Mouse (Mus musculus): Measurements from ENCODE around the gene Spef2.
A peak's percentile ranks its signal among the peaks of the same experiment; 100 is the strongest.
"Not testable (repeated sequence)": the region's sequence is repeated elsewhere in the genome, so short reads cannot be mapped to it uniquely, and the experiment has no call there.

The Spef2 gene

GRCm38 (mm10) chr15:9668575-9668974, 80.1 kb downstream of the Spef2 start:
- no peak for DNase-seq

DNA sequence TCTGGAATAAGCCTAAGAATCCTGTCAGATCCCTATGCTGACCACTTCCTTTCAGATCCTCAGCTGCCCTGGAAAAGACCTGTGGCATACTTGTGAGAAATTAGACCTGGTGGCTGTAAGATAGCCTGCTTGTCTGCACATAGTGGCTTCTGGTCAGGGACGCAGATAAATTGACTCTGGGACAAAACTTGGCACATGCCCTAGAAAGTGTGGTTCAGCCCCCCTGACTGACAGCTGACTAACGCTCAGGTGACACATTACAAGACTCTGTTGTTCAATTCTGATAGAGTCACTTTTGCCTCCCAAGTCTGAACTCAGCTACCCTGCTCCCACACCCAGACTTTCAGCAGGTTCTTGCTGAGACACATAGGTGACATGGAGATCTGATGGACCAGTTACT, 83.7 kb downstream of the Spef2 start:
- DNase-seq: not testable (repeated sequence)

DNA sequence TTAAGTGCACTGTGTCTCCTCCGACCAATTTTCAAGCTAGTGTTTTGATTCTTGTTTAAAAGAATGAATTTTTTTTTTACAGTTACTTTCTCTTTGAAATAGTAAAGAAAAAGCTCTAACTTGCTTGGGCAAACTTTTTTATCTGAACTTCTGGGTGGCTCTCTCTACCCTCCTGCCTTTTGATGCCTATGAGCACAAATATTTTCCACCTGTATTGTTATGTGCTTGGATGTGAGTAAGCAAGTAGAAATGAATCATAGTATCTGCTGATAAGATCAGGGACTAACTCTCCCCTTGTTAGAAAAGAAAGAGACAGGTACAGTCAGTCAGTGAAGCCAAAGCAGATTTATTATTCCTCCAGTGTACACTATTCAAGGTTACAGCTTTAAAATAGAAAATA, 87.5 kb downstream of the Spef2 start:
- no peak for DNase-seq

GRCm38 (mm10) chr15:9634471-9634870, 114.2 kb downstream of the Spef2 start:
- DNase-seq: no peak

DNA sequence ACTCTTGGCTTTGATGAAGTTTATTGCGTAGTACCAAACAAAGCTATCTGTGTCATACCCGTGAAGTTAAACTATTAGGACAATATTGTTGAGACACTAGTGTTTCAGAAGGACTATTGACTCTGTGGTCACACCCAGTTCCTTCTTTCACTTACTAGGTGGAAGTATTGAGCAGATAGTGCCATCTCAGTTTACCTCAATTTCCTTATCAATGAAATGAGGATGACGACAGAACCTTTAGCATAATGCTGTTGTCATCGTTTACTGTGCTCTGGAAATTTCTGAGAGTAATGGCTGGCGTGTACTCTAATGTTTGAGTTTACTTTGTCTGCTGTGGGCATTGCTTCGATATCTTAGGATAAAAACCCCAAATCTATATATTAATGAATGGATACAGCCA, 117.0 kb downstream of the Spef2 start:
- DNase-seq: no peak

- no peak for DNase-seq
Measured at GRCm38 (mm10) chr15:9629660-9630059, 119.0 kb downstream of the Spef2 start.

GRCm38 (mm10) chr15:9624619-9625018, 124.0 kb downstream of the Spef2 start:
- no peak for DNase-seq

- DNase-seq: peak; percentile 25 to 37
Measured at GRCm38 (mm10) chr15:9608177-9608576, 140.5 kb downstream of the Spef2 start.

GRCm38 (mm10) chr15:9600088-9600455, 148.6 kb downstream of the Spef2 start:
- DNase-seq: no peak

- no peak for DNase-seq
Measured at GRCm38 (mm10) chr15:9599382-9600087, 149.1 kb downstream of the Spef2 start.

- DNase-seq: no peak
Measured at GRCm38 (mm10) chr15:9596298-9597060, 152.2 kb downstream of the Spef2 start.

DNA sequence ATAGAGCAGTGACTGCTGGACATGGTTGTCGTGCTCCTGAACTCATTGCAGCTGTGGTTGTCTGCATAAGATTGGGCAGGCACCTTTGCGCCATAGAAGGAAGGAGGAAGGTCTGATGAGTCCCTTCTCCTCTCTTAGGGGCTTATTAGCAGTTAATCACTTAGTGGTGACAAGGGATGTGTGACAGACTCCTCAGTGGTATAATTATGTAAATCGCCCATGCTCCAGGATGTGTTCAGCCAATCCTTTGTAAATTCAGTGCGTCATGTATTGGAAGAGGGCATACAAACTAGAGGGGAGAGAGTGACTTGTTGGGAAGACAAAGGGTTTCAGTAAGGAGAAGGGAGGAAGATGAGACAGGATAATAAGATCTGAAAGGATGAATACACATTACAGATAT, 158.7 kb downstream of the Spef2 start:
- no peak for DNase-seq

GRCm38 (mm10) chr15:9580470-9581280, 168.0 kb downstream of the Spef2 start:
- peak; percentile 39 to 55 for DNase-seq

- no peak for DNase-seq
Measured at GRCm38 (mm10) chr15:9577303-9577702, 171.4 kb downstream of the Spef2 start.

GRCm38 (mm10) chr15:9574796-9575195, 173.9 kb downstream of the Spef2 start:
- no peak for DNase-seq

- peak; percentile 12 to 20 for DNase-seq
Measured at GRCm38 (mm10) chr15:9573361-9573760, 175.3 kb downstream of the Spef2 start.

DNA sequence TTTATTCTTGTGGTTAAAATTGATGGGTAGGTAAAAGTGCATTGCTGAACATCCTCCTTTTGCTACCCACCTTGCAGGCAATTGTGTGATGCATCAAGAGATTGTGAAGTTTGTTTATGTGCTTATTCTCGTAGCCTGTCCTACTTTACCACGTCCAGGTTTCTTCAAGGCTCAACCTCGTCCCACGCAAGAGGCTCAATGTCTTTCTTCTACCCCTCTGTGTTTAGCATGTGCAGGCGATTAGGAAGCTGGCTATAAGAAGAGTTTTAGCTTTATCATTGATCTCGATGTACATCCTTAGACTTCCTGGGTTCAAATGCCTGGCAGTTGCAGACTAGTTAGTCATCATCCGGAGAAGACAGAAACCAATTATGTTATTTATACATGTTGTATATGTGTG, 176.0 kb downstream of the Spef2 start:
- no peak for DNase-seq

DNA sequence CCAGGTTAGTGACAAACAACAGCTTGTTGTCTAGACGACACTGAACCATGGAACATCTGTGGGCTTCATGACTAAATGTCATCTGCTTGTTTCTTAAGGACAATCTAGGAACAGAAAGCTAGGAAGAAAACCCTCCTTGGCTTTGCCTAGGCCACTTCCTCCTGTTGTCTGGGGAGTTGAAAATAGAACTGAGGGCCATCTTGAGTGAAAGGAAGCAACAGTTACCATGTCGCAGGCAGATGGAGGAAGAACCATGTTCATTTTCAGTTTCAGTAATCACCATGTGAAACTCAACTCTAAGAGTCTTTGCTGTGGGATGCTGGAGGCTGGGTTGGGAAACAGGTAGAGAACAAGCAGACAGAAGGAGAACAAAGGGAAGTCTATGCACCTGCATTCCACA, 176.8 kb downstream of the Spef2 start:
- no peak for DNase-seq

DNA sequence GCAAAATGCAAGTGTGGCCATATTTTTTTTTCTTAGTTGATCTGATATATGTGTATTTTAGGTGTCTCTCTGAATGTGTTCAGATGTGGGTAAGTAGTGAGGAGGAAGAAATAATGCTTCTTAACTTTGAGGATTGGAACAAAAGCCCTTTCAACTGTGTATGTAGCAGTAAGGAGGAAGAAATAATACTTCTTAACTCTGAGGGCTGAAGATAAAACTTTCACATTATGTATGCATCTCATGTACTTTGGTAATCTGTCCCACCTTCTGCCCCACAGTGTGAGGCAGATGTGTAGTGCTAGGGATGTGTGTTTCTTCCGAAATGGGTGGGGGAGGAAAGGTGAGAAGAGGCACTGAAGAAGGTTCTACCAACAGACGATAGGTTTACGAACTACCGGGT, 181.4 kb downstream of the Spef2 start:
- no peak for DNase-seq

DNA sequence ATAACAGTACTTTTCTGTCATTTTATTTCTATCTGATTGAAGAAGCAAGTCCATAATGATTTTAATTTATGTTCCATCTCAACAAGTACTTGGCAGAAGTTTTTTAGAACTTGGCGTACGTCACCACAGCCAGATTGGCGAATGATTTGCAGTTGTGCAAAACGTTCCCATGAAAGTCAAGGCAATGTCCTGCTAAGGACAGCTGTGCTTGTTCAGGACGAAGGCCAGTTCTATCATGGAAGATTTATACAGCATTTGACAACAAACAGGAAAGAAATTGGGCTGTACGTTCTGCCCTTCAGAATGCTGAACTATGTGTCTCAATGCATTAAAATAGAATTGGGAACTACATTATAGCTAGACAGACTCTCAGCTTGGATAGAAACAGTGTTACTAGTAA, 183.3 kb downstream of the Spef2 start:
- DNase-seq: no peak

GRCm38 (mm10) chr15:9564156-9564555, 184.5 kb downstream of the Spef2 start:
- DNase-seq: no peak

DNA sequence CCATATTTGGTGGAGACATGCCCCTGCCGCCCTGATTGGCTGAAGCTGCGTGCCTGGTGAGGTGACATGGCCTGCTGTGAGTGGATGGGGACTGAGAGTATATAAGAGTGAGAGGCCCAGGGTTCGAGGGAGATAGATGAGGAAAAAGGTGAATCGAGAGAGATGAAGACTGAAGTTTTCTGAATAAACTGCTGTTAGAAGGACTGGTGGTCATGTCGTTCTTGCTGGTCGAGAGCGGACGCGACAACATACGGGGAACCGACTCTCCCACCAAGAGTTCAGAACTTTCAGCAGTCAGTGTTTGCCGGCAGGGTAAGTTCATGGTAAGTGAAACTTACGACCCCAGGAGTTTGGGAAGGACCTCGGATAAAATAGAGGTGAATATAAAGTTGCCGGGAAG, 191.4 kb downstream of the Spef2 start:
- DNase-seq: not testable (repeated sequence)

- DNase-seq: no peak
Measured at GRCm38 (mm10) chr15:9548951-9549350, 199.7 kb downstream of the Spef2 start.

DNA sequence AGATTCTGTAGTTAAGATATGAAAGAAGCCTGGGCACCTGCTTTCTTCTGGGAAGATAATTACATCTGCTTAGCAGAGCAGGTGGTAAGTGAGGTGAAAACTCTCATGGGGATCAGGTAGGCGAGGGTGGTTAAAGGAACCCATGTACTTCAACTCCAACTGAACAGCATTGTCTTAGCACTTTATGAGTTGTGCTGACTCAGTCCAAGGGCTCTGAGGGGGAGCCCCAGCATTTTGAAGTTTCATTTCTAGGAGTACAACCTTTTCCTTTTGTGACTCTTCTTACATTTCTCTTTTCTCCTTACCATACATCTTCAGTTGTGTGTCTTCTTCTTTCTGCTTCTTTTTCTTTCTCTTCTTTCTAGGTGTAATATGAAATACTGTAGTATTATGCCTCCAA, 213.5 kb downstream of the Spef2 start:
- DNase-seq: no peak

Data from cerebellum, postnatal 10 days (tissue).